Mouse (Mus musculus) hindbrain, postnatal 0 days (tissue): Measurements from ENCODE around the gene B9d1. TPM values are rescaled to one million over a fixed set of nuclear protein-coding genes. Genes with fewer than 3 reads are reported as not detected.

Source experiments
- ATAC-seq: fragments of 200-750 bp; cut with Nextera tagmentation; 2 replicates; pipeline ENCODE4 v1.8.0; 2017; ENCODE audit warnings: mild to moderate bottlenecking, moderate TSS enrichment, moderate library complexity
- DNase-seq: peaks from one replicate; pipeline ENCODE4 v3.0.0-alpha.2; 2015; ENCODE audit warnings: low spot score
- H3K27ac ChIP-seq: fragments of 300-500 bp; sonication (generic); 2 replicates; pipeline ENCODE4 v1.5.1; 2014; ENCODE audit warnings: mild to moderate bottlenecking
- H3K27me3 ChIP-seq: fragments of 300-500 bp; sonication (generic); 2 replicates; pipeline ENCODE4 v1.6.1; 2014; ENCODE audit warnings: low read length, mixed read lengths; ENCODE audit not compliant: insufficient read depth
- H3K36me3 ChIP-seq: fragments of 300-500 bp; sonication (generic); 2 replicates; pipeline ENCODE4 v1.6.1; 2014; ENCODE audit warnings: low read length, mixed read lengths; ENCODE audit not compliant: insufficient read depth
- H3K4me1 ChIP-seq: fragments of 300-500 bp; sonication (generic); 2 replicates; pipeline ENCODE4 v1.6.1; 2014; ENCODE audit warnings: antibody characterized with exemption, low read length, mixed read lengths; ENCODE audit not compliant: insufficient read depth
- H3K4me2 ChIP-seq: fragments of 300-500 bp; sonication (generic); 2 replicates; pipeline ENCODE4 v1.6.1; 2014; ENCODE audit warnings: low read depth, mild to moderate bottlenecking, low read length, moderate library complexity, mixed read lengths
- H3K4me3 ChIP-seq: fragments of 300-500 bp; sonication (generic); 2 replicates; pipeline ENCODE4 v1.5.1; 2014; ENCODE audit warnings: low read length
- H3K9ac ChIP-seq: fragments of 300-500 bp; sonication (generic); replicated peaks from 2 replicates; pipeline ENCODE4 v1.6.1; 2014; ENCODE audit warnings: mild to moderate bottlenecking, low read length, moderate library complexity, mixed read lengths
- H3K9me3 ChIP-seq: fragments of 300-500 bp; sonication (generic); 2 replicates; pipeline ENCODE4 v1.6.1; 2016; ENCODE audit warnings: low read length, mixed read lengths
- CTCF ChIP-seq: IDR thresholded peaks from 2 replicates; pipeline ENCODE4 v1.5.1; 2016; ENCODE audit warnings: antibody characterized with exemption, control low read depth, low read depth
- WGBS: fragments of 180-500 bp; shearing (Covaris S2); extraction: QIAGEN DNeasy Blood & Tissue Kit; methylation state at CpG from one replicate; pipeline ENCODE4 v1.1.7; 2014; 5-methylcytosine and 5-hydroxymethylcytosine counted together
- polyA plus RNA-seq: library from polyadenylated mRNA; unstranded; fragments of >200 nt; fragmentation: Nextera tagmentation; extraction: Ambion mirVana; gene quantifications from 2 replicates; pipeline ENCODE4 v1.2.1, GENCODE M21; 2015
- total RNA-seq: library from RNA; depleted of rRNA; stranded (reverse); fragments of >200 nt; gene quantifications from 2 replicates; pipeline ENCODE4 v1.2.3, GENCODE M21; 2014

The B9d1 gene
- total and polyA plus RNA-seq, 2 experiments from 2014 or later, result 29.7 to 33.9 TPM

DNA sequence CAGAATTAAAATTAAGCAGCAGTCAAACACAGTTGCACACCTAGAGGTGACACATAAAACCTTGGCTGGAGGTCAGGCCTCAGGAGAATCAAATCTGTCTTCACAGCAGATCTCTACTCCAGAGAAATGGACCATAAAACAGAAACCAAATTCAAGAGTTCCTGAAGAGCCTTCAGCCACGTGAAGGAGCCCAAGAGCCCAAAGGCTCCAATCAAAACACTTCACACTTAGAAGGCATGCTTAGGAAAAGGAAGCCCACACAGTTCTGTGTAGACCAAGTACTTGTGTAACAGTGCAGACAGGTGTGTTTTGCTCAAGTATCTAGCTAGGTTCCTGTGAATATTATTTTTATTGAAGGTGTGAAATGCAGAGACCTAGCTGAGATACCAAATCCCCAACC lies 30.6 kb downstream of the B9d1 start:
- ATAC-seq, result no peak
- no peak overlapping the region for H3K4me3 ChIP-seq
- no peaks in the 10 kb centered on the region for H3K27me3 ChIP-seq
- no peaks in the 10 kb centered on the region for H3K4me1 ChIP-seq
- no peak overlapping the region for H3K27ac ChIP-seq
- no peak overlapping the region for H3K9ac ChIP-seq
- no peak overlapping the region for H3K4me2 ChIP-seq
- H3K9me3 ChIP-seq, result no peaks in the 10 kb centered on the region
- H3K36me3 ChIP-seq, result no peaks in the 10 kb centered on the region
- DNase-seq, result no peak
- TF ChIP-seq CTCF, result no peak
- WGBS, result 62% methylated on average over 1 of the region's 1 CpGs

DNA sequence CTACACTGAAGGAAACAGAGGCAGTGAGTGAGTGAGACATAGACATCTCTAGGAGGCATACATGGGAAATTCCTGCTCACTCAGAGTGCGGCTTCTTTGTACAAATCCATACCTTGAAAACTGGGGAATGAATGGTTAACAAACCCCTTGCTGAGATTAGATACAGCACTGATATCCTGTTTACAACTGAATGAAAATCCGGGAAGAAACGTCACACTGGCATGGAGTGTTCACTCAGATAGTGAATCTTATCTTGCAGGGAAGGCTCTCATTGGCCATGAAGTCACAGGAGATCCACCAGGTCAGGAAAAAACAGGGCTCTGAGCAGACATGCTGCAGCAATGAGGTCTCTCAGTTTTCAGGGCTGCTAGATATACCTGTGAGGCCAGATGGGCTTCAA lies 32.0 kb downstream of the B9d1 start:
- peak overlapping the region; percentile 26; the same call in 1 of the 2 replicates for H3K27ac ChIP-seq
- no peak for DNase-seq
- H3K36me3 ChIP-seq, result 0 out of 2 replicates have a peak, but pooled peaks cover 5% of the 10 kb centered on the region
- H3K27me3 ChIP-seq, result no peaks in the 10 kb centered on the region
- no peak overlapping the region for H3K4me3 ChIP-seq
- no peak for ATAC-seq
- no peaks in the 10 kb centered on the region for H3K4me1 ChIP-seq
- TF ChIP-seq CTCF, result no peak
- no peaks in the 10 kb centered on the region for H3K9me3 ChIP-seq
- H3K9ac ChIP-seq, result no peak overlapping the region
- no peak overlapping the region for H3K4me2 ChIP-seq
- 63% methylated on average over 3 of the region's 3 CpGs for WGBS

DNA sequence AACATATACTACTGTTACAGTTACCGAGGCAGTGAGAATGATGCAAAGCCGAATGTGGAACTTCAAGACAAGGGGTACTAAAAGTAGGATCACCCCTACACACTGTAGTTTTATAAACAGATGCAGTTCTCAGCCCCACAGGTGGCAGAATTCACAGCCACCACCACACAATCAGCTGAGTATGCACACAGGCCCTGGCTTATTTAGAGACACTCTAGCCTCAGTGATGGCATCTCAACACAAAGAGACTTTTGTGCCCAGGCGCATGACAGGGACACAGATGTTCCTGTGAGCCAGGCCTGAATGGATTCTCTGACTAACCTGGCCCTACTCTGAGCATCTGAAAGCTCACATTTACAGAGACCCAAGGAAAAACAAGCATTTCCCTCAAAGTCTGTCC lies 32.4 kb downstream of the B9d1 start:
- peak; percentile 33 for DNase-seq
- H3K4me1 ChIP-seq, result no peaks in the 10 kb centered on the region
- peak; percentile 70; the same call in 1 of the 2 replicates for ATAC-seq
- H3K27me3 ChIP-seq, result no peaks in the 10 kb centered on the region
- no peak for TF ChIP-seq CTCF
- WGBS, result 78% methylated on average over 3 of the region's 3 CpGs
- H3K4me3 ChIP-seq, result no peak overlapping the region
- no peaks in the 10 kb centered on the region for H3K9me3 ChIP-seq
- H3K27ac ChIP-seq, result peak overlapping the region; percentile 41; the same call in 1 of the 2 replicates
- H3K4me2 ChIP-seq, result no peak overlapping the region
- 0 out of 2 replicates have a peak, but pooled peaks cover 5% of the 10 kb centered on the region for H3K36me3 ChIP-seq
- no peak overlapping the region for H3K9ac ChIP-seq

DNA sequence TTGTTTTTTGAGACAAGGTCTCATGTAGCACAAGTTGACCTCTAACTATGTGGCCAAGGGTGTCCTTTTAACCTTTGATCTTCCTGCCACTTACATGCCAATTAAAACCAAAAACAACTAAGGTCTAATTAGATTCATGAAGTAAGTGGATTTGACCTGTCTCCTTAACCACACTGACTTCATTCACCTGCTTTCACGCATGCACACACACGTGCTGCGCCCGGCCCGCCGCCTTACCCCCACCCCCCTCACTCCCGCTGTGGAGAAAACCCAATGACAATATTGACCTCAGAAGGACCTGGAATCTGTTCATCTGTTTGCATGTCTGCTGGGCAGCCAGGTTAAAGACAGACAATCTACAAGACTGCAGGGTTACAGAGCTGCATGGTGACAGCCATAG lies 35.7 kb downstream of the B9d1 start:
- 74% methylated on average over 7 of the region's 7 CpGs for WGBS
- Histone ChIP-seq H3K36me3 (peaks cover 16% of the 10 kb centered on the region), H3K4me2 (no peak overlapping the region), H3K27me3 (no peaks in the 10 kb centered on the region), H3K27ac (no peak overlapping the region), H3K4me1 (no peaks in the 10 kb centered on the region), H3K9me3 (no peaks in the 10 kb centered on the region), H3K4me3 (no peak overlapping the region), H3K9ac (no peak overlapping the region)
- TF ChIP-seq CTCF, result no peak
- no peak for DNase-seq
- ATAC-seq, result no peak

DNA sequence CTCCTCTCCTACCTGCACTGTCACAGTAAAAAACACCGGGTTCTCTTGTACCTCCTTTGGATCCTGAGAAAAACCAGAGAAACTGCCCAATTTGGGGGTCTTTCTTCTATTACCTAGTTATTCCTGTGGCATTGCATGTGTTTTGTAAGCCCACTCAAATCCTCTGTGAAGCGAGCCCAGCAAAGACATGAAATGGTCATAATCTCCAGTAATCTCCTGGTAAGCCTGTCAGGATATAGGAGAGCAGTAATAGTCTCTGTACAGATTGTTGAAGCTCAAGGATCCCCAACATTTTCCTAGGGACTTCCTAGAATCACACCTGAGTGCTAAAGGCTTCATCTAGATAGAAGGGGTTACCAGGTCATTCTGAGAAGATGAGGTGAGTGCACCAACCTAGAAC lies 36.2 kb downstream of the B9d1 start:
- Histone ChIP-seq H3K27ac (no peak overlapping the region), H3K36me3 (peaks cover 19% of the 10 kb centered on the region), H3K9me3 (no peaks in the 10 kb centered on the region), H3K27me3 (no peaks in the 10 kb centered on the region), H3K4me2 (no peak overlapping the region), H3K4me1 (no peaks in the 10 kb centered on the region), H3K9ac (no peak overlapping the region), H3K4me3 (no peak overlapping the region)
- WGBS, result 96% methylated on average over 2 of the region's 2 CpGs
- ATAC-seq (no peak), DNase-seq (no peak)
- TF ChIP-seq CTCF, result no peak

DNA sequence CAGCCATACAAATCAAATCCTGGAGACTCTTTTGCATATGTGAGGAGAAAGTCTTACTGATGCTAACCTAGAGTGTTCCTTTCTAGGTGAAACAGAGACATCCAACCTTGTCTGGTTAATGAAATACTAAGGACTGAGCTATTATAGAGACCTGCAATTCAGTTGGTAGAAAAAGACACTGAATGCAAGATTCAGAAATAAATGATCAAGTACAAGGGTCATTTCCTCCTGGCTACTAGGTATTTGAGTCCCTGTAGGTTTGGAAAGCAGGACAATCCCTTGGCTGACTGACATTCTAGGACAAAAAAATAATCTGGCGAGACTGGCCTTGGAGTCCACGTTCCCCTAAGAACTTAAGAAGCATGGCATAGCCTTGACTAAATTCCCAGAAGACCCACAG lies 40.6 kb downstream of the B9d1 start:
- Histone ChIP-seq H3K9ac (no peak overlapping the region), H3K4me3 (no peak overlapping the region), H3K27ac (no peak overlapping the region), H3K27me3 (no peaks in the 10 kb centered on the region), H3K36me3 (peaks cover 23% of the 10 kb centered on the region), H3K4me1 (no peaks in the 10 kb centered on the region; the same call in 1 of the 2 replicates), H3K4me2 (no peak overlapping the region), H3K9me3 (no peaks in the 10 kb centered on the region)
- DNase-seq (no peak), ATAC-seq (no peak)
- no peak for TF ChIP-seq CTCF
- WGBS, result 86% methylated on average over 2 of the region's 2 CpGs

DNA sequence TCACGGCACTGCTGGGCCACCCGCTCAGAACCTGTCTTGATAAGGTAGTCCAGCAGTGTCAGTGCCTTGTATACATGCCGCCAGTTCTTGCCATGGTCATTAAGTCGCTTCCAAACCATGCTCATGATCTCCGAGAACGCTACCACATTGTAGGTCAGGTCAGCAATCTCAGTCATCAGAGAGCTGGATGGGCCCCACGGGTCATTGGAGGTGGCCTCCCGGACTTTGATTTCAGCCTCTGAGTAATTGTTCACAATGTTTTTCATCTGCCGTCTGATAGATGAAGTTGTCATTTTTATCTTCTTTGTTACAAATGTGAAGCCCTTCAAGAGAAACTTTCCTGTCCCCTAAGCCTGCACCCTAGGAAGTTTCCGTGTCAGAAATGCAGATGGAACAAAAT lies 41.5 kb downstream of the B9d1 start:
- Histone ChIP-seq H3K4me3 (no peak overlapping the region), H3K4me1 (no peaks in the 10 kb centered on the region; the same call in 1 of the 2 replicates), H3K27me3 (no peaks in the 10 kb centered on the region), H3K4me2 (no peak overlapping the region), H3K27ac (no peak overlapping the region), H3K9ac (no peak overlapping the region), H3K36me3 (peaks cover 19% of the 10 kb centered on the region), H3K9me3 (no peaks in the 10 kb centered on the region)
- DNase-seq (no peak), ATAC-seq (no peak)
- 86% methylated on average over 10 of the region's 10 CpGs for WGBS
- no peak for TF ChIP-seq CTCF
